Mouse (Mus musculus): ENCODE measurements at regions not wholly inside any gene's neighbourhood (a gene's known extent, or its start where the extent isn't known, plus 50 kb on each side); places are given as distances from the start of the nearest gene placed in this dataset.
A peak's percentile ranks its signal among the peaks of the same experiment; 100 is the strongest.

- no peak for DNase-seq (ENCODE audit: low spot score in 2 of 2)
These were observed 82.0 kb downstream of the Cth start for GRCm38 (mm10) chr3:157842872-157843271.

- no peak for DNase-seq (ENCODE audit: low spot score in 2 of 2)
These were observed 83.6 kb downstream of the Cth start for GRCm38 (mm10) chr3:157841164-157841719.

- DNase-seq (ENCODE audit: low spot score in 2 of 2): no peak
These were observed 120.6 kb downstream of the Cth start for GRCm38 (mm10) chr3:157804307-157804706.

GRCm38 (mm10) chr3:157803356-157803755 is 121.5 kb downstream of the Cth start:
- DNase-seq (ENCODE audit: low spot score in 2 of 2): no peak

GRCm38 (mm10) chr3:157787559-157788256 is 137.2 kb downstream of the Cth start:
- no peak for DNase-seq (ENCODE audit: low spot score in 2 of 2)

- no peak for DNase-seq (ENCODE audit: low spot score in 2 of 2)
These were observed 143.8 kb downstream of the Cth start for GRCm38 (mm10) chr3:157781071-157781470.

- DNase-seq (ENCODE audit: low spot score in 2 of 2): no peak
These were observed 147.1 kb downstream of the Cth start for GRCm38 (mm10) chr3:157777779-157778178.

- no peak for DNase-seq (ENCODE audit: low spot score in 2 of 2)
These were observed 161.2 kb downstream of the Cth start for GRCm38 (mm10) chr3:157763487-157764199.

GRCm38 (mm10) chr3:157759856-157760255 is 165.0 kb downstream of the Cth start:
- DNase-seq (ENCODE audit: low spot score in 2 of 2): no peak

- DNase-seq (ENCODE audit: low spot score in 2 of 2): no peak
These were observed 170.1 kb downstream of the Cth start for GRCm38 (mm10) chr3:157754826-157755225.

- DNase-seq (ENCODE audit: low spot score in 2 of 2): no peak
These were observed 174.6 kb downstream of the Cth start for GRCm38 (mm10) chr3:157750266-157750665.

GRCm38 (mm10) chr3:157748395-157749037 is 176.4 kb downstream of the Cth start:
- no peak for DNase-seq (ENCODE audit: low spot score in 2 of 2)

GRCm38 (mm10) chr3:157743000-157743399 is 176.3 kb downstream of the Ptger3 start:
- no peak for DNase-seq (ENCODE audit: low spot score in 2 of 2)

GRCm38 (mm10) chr3:157739628-157740294 is 173.1 kb downstream of the Ptger3 start:
- DNase-seq (ENCODE audit: low spot score in 2 of 2): no peak

GRCm38 (mm10) chr3:157732136-157732940 is 165.6 kb downstream of the Ptger3 start:
- no peak for DNase-seq (ENCODE audit: low spot score in 2 of 2)

GRCm38 (mm10) chr3:157729711-157730367 is 163.1 kb downstream of the Ptger3 start:
- no peak for DNase-seq (ENCODE audit: low spot score in 2 of 2)

GRCm38 (mm10) chr3:157724542-157724941 is 157.8 kb downstream of the Ptger3 start:
- no peak for DNase-seq (ENCODE audit: low spot score in 2 of 2)

- DNase-seq (ENCODE audit: low spot score in 2 of 2): no peak
These were observed 156.5 kb downstream of the Ptger3 start for GRCm38 (mm10) chr3:157723184-157723583.

- peak; percentile 66 to 72 for DNase-seq (ENCODE audit: low spot score in 2 of 2)
These were observed 150.7 kb downstream of the Ptger3 start for GRCm38 (mm10) chr3:157717313-157717921.

Data from adrenal gland, adult 18-20 months (tissue).